Mouse (Mus musculus): ENCODE measurements at regions not wholly inside any gene's neighbourhood (a gene's known extent, or its start where the extent isn't known, plus 50 kb on each side); places are given as distances from the start of the nearest gene placed in this dataset.

GRCm38 (mm10) chr2:61114620-61115019, 151.6 kb upstream of the Rbms1 start:
- Histone ChIP-seq H3K27ac (no peak overlapping the region), H3K79me2 (replicated peaks; ENCODE audit: control insufficient read depth, insufficient read depth, low read length) (no peaks in the 10 kb centered on the region), H3K9ac (ENCODE audit: low read depth, low read length) (no peak overlapping the region), H3K27me3 (ENCODE audit: control insufficient read depth, insufficient read depth, low read length) (no peaks in the 10 kb centered on the region), H3K36me3 (ENCODE audit: control insufficient read depth, insufficient read depth, low read length) (no peaks in the 10 kb centered on the region), H3K4me1 (ENCODE audit: control insufficient read depth, insufficient read depth, low read length) (peaks cover 3% of the 10 kb centered on the region), H3K4me3 (no peak overlapping the region)
- no peak for TF ChIP-seq EP300 (IDR thresholded peaks at IDR 0.05; ENCODE audit: insufficient read depth, low read depth, low read length)
- no peak for TF ChIP-seq POLR2A (IDR thresholded peaks at IDR 0.05; ENCODE audit: insufficient read depth, low read depth, low read length)
- no peak for TF ChIP-seq CTCF (IDR thresholded peaks at IDR 0.05)
- WGBS: 74% methylated on average over 2 of the region's 2 CpGs
- intact Hi-C loops (cut with DNase I): no loop called here
- no peak for DNase-seq

- intact Hi-C loops (cut with DNase I): no loop called here
- no peaks in the 10 kb centered on the region for H3K79me2 ChIP-seq (replicated peaks; ENCODE audit: control insufficient read depth, insufficient read depth, low read length)
- no peak overlapping the region for H3K4me3 ChIP-seq
- no peaks in the 10 kb centered on the region for H3K27me3 ChIP-seq (ENCODE audit: control insufficient read depth, insufficient read depth, low read length)
- WGBS: 89% methylated on average over 6 of the region's 6 CpGs
- H3K4me1 ChIP-seq (ENCODE audit: control insufficient read depth, insufficient read depth, low read length): peaks cover 3% of the 10 kb centered on the region
- H3K36me3 ChIP-seq (ENCODE audit: control insufficient read depth, insufficient read depth, low read length): no peaks in the 10 kb centered on the region
- DNase-seq: no peak
- TF ChIP-seq POLR2A (IDR thresholded peaks at IDR 0.05; ENCODE audit: insufficient read depth, low read depth, low read length): no peak
- no peak for TF ChIP-seq CTCF (IDR thresholded peaks at IDR 0.05)
- TF ChIP-seq EP300 (IDR thresholded peaks at IDR 0.05; ENCODE audit: insufficient read depth, low read depth, low read length): no peak
- no peak overlapping the region for H3K9ac ChIP-seq (ENCODE audit: low read depth, low read length)
- H3K27ac ChIP-seq: no peak overlapping the region
Observed at GRCm38 (mm10) chr2:61113916-61114315, 150.9 kb upstream of the Rbms1 start.

- 38% methylated on average over 9 of the region's 9 CpGs for WGBS
- Histone ChIP-seq H3K27me3 (ENCODE audit: control insufficient read depth, insufficient read depth, low read length) (no peaks in the 10 kb centered on the region), H3K36me3 (ENCODE audit: control insufficient read depth, insufficient read depth, low read length) (no peaks in the 10 kb centered on the region), H3K9ac (ENCODE audit: low read depth, low read length) (no peak overlapping the region), H3K79me2 (replicated peaks; ENCODE audit: control insufficient read depth, insufficient read depth, low read length) (no peaks in the 10 kb centered on the region), H3K4me3 (no peak overlapping the region), H3K27ac (peak overlapping the region; percentile 26), H3K4me1 (ENCODE audit: control insufficient read depth, insufficient read depth, low read length) (peaks cover 3% of the 10 kb centered on the region)
- TF ChIP-seq POLR2A (IDR thresholded peaks at IDR 0.05; ENCODE audit: insufficient read depth, low read depth, low read length): no peak
- no peak for TF ChIP-seq CTCF (IDR thresholded peaks at IDR 0.05)
- TF ChIP-seq EP300 (IDR thresholded peaks at IDR 0.05; ENCODE audit: insufficient read depth, low read depth, low read length): no peak
- peak; percentile 9 to 19 for DNase-seq
- intact Hi-C loops (cut with DNase I): no loop called here
Observed at GRCm38 (mm10) chr2:61110591-61110990, 147.6 kb upstream of the Rbms1 start.

GRCm38 (mm10) chr2:61109564-61109963, 146.6 kb upstream of the Rbms1 start:
- H3K27me3 ChIP-seq (ENCODE audit: control insufficient read depth, insufficient read depth, low read length): no peaks in the 10 kb centered on the region
- 37% methylated on average over 3 of the region's 3 CpGs for WGBS
- peaks cover 3% of the 10 kb centered on the region for H3K4me1 ChIP-seq (ENCODE audit: control insufficient read depth, insufficient read depth, low read length)
- H3K79me2 ChIP-seq (replicated peaks; ENCODE audit: control insufficient read depth, insufficient read depth, low read length): no peaks in the 10 kb centered on the region
- no peak overlapping the region for H3K27ac ChIP-seq
- DNase-seq: no peak
- no peak overlapping the region for H3K9ac ChIP-seq (ENCODE audit: low read depth, low read length)
- TF ChIP-seq POLR2A (IDR thresholded peaks at IDR 0.05; ENCODE audit: insufficient read depth, low read depth, low read length): no peak
- H3K4me3 ChIP-seq: no peak overlapping the region
- H3K36me3 ChIP-seq (ENCODE audit: control insufficient read depth, insufficient read depth, low read length): no peaks in the 10 kb centered on the region
- intact Hi-C loops (cut with DNase I): no loop called here

GRCm38 (mm10) chr2:61105169-61105568, 142.2 kb upstream of the Rbms1 start:
- no peaks in the 10 kb centered on the region; the same call in 1 of the 2 replicates for H3K4me1 ChIP-seq (ENCODE audit: control insufficient read depth, insufficient read depth, low read length)

GRCm38 (mm10) chr2:61100854-61101253, 137.9 kb upstream of the Rbms1 start:
- intact Hi-C loops (cut with DNase I): no loop called here

More at GRCm38 (mm10) chr2:61105169-61105568, 142.2 kb upstream of the Rbms1 start:
- Histone ChIP-seq H3K4me3 (no peak overlapping the region), H3K27ac (no peak overlapping the region), H3K79me2 (replicated peaks; ENCODE audit: control insufficient read depth, insufficient read depth, low read length) (no peaks in the 10 kb centered on the region), H3K9ac (ENCODE audit: low read depth, low read length) (no peak overlapping the region), H3K27me3 (ENCODE audit: control insufficient read depth, insufficient read depth, low read length) (no peaks in the 10 kb centered on the region), H3K36me3 (ENCODE audit: control insufficient read depth, insufficient read depth, low read length) (no peaks in the 10 kb centered on the region)
- intact Hi-C loops (cut with DNase I): no loop called here
- TF ChIP-seq CTCF (IDR thresholded peaks at IDR 0.05): no peak
- TF ChIP-seq EP300 (IDR thresholded peaks at IDR 0.05; ENCODE audit: insufficient read depth, low read depth, low read length): no peak
- TF ChIP-seq POLR2A (IDR thresholded peaks at IDR 0.05; ENCODE audit: insufficient read depth, low read depth, low read length): no peak
- WGBS: 71% methylated on average over 6 of the region's 6 CpGs
- DNase-seq: no peak

More at GRCm38 (mm10) chr2:61100854-61101253, 137.9 kb upstream of the Rbms1 start:
- Histone ChIP-seq H3K27me3 (ENCODE audit: control insufficient read depth, insufficient read depth, low read length) (no peaks in the 10 kb centered on the region), H3K4me3 (no peak overlapping the region), H3K4me1 (ENCODE audit: control insufficient read depth, insufficient read depth, low read length) (no peaks in the 10 kb centered on the region), H3K79me2 (replicated peaks; ENCODE audit: control insufficient read depth, insufficient read depth, low read length) (no peaks in the 10 kb centered on the region), H3K9ac (ENCODE audit: low read depth, low read length) (no peak overlapping the region), H3K27ac (no peak overlapping the region), H3K36me3 (ENCODE audit: control insufficient read depth, insufficient read depth, low read length) (no peaks in the 10 kb centered on the region)
- 65% methylated on average over 4 of the region's 4 CpGs for WGBS
- TF ChIP-seq EP300 (IDR thresholded peaks at IDR 0.05; ENCODE audit: insufficient read depth, low read depth, low read length) (no peak), CTCF (IDR thresholded peaks at IDR 0.05) (no peak), POLR2A (IDR thresholded peaks at IDR 0.05; ENCODE audit: insufficient read depth, low read depth, low read length) (no peak)
- DNase-seq: no peak

Data from heart, adult 2 months (tissue).